Mouse (Mus musculus) WW6 (cell line): Measurements from ENCODE around the gene Arid1b.

Experiments
- DNase-seq: peaks from one replicate; pipeline ENCODE4 v3.0.0-alpha.2; 2013; ENCODE audit warnings: low read depth, low spot score

Arid1b gene

DNA sequence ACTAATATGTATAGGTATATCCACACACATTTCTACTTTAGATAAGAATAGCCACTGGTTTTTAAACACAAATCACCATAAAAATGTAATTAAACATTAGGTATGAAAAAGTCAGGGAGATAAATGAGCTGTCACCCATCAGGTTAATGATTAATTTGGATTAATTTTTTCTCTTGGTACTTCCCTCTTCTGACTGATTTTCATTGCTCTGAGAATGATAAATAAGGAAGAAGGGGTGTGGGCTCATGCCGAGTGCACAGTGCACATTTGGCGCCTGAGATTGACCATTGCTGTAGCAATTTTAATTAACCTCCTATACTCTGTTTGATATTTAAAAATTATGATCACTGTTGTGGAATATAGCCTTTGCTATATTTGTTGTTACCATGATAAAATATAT lies 159.3 kb downstream of the Arid1b start:
- DNase-seq, result no peak

DNA sequence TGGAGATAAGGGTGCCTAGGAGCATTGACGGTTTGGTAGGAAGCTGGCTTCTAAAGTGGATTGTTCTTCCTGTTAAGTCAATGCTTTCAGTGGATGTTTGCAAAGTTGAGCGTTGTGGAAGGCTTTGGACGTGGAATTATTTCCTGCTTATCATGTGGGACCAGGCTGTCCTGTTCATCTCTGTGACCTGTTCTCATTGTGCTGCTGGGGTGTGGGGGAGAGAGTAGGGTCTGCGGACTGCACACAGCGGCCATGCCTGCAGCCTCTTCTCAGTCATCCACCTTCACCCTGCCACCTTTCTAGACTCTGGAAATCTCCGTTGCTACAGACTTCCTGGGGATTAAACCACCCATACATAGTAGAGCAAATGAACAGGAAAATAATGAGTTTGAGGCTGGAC lies 160.2 kb downstream of the Arid1b start:
- no peak for DNase-seq

DNA sequence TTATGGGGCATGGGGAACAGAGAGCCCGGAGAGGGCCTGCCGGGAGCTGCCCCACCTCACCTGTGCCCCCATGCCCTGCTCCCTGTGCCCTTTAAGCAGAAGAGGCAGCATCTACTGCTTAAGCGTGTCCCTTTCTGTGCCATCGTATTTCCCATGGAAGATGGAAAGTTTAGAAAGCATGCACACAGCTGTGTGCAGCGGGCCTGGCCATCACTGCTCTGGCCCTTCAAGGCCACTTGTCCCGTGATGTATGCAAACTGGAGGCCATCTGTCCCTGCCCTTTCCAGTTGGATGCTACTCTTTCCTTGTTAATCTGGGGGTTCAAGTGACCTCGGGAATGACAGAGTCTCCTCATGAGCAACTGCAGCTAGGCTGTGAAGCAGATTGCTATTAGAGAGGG lies 163.5 kb downstream of the Arid1b start:
- DNase-seq, result no peak

DNA sequence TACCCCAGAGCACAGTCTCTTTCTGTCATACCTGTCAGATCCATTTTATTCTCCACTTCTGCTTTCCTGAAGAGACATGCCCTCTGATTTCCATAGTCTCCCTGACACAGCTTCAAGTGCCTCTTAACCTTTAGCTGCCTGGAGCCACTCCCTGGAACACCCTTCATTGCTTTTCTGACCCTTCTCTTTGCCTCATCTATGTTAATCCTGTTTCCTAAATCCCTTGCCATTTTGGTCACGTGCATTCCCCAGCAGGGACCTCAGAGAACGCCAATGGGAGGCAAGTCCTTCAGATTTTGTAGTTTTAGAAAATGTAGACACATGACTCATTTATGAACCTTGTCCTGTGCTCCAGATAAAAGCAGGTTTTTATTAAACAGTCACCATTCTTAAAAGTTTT lies 168.4 kb downstream of the Arid1b start:
- no peak for DNase-seq

DNA sequence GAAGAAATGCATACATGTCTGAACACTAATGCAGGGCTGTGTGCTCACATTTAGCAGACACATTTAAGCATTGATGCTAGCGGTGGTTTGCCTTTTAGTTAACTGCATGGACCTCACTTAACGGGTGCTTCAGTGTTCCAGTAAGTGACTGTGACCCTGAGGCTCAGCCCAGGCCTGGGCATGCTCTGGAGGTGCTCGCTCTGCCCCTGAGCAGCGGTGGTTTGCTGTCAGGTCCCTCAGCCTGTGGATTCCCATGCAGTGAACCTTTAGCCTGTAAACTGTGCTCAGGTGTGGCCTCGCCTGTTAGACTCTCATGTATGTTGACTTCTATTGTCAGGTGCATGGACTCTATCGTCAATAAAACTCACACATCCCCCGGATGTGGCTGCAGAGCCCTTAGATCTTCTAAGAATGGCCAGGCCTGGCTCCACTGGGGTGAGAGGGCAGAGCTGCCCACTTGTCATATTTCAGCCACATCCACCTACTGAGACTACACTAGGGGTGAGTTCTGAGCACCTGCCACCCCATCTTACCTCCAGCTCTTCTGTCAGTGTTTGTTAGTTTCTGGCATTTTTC lies 169.2 kb downstream of the Arid1b start:
- no peak for DNase-seq

DNA sequence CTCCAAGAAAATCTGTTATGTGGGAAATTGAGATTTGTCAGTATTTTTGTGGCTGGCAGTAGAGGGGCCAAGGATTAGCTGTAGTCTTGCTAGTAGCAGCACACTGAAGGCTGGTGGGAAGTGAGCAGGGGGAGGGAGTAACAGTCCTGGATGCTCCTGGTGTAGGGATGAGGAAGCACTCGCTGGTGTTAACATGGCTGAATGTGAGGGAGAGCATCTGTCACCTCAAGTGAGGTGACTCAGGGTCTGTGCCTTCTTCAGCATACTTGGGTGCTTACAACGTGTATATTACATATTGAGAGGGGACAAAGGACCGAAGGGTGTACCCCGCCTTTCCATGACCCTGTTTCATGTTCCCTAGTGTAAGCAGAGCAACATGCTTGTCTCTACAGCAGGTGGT lies 170.7 kb downstream of the Arid1b start:
- no peak for DNase-seq

DNA sequence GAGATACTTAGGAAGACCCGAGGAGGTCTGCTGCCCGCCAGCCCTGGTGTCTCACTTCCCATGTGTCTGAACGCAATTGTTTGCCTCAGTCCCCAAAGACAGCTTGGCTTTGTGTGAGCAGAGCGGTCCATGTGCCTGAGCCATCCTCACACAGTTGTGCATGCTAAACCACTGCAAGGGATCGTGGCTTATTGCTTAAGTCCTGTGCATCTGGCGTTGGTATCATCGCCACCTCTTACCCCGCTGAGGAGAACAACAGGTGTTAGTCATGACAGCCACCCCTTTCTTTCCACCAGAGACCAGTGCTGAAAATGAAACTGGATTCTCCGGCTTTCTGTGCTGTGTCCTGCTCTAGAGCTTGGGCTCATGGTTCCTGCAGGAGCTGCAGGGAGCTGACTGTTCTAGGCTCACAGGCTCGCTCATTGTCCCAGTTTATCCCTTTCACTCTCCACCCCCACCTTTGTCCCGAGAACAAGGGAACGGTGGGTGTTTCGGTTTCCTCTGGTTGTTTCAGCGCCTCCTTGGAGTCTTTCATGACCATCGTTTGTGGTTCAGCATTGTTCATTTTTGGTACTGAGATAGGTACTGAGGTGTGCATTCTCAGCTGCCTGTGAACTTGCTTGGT lies 171.2 kb downstream of the Arid1b start:
- no peak for DNase-seq

DNA sequence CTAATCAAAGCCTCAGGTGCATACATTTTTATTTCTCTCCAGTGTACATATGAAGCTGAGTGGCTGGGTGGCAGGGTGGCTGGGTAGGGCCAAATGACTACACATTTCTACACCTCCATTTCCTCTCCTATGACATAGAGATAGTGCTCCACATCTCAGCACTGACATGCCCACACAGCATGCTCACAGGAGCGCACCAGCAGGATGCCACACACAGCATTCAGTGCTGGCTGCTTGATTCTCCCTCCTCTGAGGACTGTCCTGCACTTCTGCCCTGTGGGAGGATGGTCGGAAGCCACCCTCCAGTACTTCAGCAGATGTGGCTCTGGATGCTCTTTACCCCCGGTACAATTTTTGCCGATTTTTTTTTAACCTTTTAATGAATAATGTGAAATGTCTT lies 172.0 kb downstream of the Arid1b start:
- DNase-seq, result no peak

DNA sequence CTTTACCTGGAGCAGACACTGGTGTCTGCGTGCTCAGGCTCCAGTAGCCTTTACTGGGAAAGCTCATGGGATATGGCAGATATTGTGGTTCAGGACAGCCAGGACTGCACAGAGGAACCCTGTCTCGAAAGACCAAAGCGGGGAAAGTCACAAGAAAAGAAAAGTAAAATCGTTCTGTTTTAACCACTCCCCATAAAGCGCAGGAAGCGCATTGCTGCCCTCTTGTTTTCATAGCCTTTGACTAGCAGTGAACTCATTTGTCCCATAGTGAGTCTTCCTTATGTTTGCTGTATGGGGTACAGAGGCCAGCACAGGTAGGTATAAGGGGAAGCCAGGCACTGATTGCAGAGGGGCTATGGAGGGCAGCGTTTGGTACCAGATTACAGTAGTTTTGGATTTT lies 173.9 kb downstream of the Arid1b start:
- no peak for DNase-seq

DNA sequence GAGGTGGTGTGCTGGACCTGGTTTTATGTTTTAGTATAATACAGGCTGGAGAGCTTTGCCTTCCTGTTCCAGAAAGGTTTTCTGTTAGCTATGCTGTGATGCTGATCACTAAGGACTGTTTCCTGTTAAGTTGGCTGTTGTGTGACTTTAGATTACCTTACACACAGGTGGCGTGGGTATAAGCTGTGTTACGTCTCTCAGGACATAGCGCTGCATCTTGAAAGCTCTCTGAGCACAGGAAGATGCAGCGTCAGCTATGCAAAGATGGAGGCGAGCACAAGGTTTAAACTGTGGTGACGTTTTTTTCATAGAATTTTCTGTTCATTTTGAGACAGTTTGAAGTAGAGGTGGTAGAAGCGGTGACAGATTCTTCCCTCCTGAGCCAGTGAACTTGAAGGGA lies 174.5 kb downstream of the Arid1b start:
- DNase-seq, result no peak

DNA sequence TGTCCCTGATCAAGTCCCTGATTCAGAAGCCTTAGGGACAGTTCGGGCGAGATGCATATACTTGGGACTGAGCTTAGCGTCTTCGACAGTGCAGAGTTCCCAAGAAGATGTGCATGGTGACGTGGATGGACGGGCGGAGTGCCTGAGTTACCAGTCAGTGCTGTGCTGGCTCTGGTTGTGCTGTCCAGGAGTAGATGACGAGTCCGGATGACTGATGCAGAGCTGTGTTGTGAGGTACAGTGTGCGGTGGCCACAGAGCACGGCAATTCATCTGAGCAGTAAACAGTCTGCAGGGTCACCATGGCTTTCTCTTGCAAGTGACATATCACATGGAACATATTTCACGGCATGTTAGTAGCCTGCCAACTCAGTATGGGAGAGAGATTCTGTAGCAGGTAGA lies 176.2 kb downstream of the Arid1b start:
- no peak for DNase-seq

DNA sequence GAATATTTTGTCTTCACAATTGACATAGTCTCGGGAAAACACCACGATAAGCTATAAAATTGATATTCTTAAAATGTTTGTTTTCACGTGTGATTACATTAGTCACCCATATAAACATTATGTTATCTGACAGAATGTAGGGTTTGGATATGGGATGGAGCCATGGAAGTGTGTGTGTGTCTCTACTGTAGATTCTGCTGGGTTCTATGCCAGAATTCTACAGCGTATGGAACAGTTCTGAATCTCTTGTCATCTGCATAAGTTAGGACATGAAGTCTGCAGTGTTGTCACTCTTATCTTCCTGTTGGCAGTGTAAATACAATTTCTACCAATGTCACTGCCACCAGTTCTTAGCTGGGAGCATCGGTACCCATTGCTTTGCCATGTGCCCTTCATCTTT lies 177.3 kb downstream of the Arid1b start:
- no peak for DNase-seq

DNA sequence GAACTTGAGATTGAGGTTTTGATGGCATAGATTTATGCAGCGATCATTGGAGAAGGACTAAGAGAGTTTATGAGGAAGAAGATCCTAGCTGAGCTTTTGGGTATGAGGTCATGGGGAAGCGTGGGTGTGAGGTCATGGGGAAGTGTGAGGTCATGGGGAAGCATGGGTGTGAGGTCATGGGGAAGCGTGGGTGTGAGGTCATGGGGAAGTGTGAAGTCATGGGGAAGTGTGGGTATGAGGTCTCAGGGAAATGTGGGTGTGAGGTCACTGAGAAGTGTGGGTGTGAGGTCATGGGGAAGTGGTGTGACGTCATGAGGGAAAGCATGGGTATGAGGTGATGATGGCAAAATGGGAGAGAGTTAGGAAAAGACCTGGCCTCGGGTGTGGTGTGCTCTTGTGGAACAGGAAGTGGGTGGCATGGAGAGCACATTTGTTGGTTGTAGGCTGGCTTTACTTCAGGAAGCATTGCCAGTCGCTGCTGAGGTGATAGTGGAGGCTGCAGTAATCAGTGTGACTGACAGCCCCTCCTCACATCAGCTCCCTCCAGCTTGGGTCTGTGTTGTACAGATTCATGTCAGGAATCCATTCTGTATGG lies 180.4 kb downstream of the Arid1b start:
- DNase-seq, result no peak

DNA sequence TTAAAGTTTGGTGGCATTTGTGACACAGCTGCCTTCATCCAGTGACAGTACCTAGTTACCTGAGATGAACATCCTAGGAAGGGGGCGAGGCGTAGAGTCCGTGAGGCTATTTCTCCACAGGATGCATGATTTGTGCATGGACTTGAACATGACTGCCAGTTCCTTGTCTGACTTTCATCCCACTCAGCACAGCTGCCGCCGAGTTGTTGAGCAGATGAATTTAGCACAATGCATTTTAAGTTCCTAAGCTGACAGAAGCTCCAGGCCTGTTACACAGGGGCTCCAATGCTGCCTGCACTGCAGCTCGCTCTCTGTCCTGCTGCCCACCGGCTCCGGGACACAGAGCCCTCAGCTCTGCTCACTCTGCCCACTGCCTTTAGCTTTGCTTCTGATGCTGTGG lies 181.4 kb downstream of the Arid1b start:
- no peak for DNase-seq

DNA sequence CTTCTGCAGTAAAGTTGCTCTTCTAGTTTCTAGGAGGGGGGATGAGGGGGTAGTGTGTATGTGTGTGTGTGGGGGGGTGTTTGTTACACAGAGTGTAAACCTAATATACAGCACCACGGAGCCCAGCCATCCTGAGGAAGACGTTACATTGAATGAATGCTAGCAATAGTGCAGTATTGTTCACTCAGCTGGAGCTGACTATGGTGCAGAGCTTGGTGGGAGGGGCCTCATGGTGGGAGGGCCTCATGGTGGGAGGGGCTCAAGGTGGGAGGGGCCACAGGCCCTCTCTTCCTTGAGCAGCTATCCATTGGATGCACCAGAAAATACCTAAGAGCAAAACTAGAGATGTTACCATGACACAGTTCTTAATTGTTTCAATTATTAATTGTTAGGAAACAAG lies 182.2 kb downstream of the Arid1b start:
- DNase-seq, result no peak

DNA sequence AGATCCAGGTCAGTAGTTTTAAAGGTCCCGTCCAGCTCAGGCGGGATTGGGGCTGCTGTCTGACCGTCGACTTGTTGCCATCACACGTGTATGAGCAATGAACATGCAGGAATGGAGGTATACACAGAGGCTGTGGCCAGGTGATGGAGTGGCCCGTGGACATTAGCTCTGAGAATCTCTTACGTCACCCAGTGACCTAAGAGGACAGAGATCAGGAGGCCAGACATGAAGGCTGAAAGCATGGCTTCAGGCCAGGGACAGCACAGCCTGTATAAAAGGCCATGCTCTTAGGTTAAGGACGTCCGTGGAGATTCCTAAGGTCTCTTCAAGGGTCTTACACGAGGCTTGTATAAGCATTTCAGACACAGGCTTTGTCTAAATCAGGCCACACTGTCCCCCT lies 184.4 kb downstream of the Arid1b start:
- DNase-seq, result no peak

DNA sequence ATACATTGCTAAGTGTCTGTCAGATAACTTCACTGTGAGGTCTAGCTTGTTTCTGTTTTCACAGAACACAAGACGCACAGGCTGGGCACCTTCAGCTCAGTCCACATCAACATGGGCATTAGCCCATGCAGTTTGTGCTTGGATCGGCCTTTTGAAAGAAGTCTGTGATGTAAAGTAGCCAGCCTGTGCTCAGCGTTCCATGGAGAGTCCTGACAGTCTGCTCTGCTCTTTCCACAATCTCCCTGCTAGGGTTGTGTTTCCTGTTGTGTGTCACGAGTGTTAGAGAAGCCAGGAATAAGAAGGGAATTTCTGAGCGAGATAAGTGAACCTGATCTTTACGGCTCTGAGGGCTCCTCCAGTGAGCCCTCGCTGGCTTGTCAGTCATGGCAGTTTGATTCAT lies 184.9 kb downstream of the Arid1b start:
- no peak for DNase-seq

DNA sequence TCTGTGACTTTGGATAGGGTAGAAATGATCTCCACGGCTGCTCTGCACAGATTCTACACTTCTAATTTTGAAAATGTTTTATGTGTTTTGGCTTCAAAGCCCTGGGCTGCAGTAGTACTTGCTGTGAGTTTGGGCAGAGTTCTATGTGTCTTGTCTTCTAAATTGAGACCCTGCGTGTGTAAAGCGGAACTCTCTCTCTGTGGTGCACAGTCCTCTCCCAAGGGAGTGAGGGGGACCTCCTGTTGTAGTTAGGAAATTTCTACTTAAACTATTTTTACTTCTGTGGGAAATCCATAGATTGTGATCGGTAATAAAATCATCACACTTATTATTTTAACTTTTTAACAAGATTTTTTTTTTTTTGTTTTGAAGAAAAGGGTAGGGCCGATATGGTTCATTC lies 185.3 kb downstream of the Arid1b start:
- DNase-seq, result no peak

DNA sequence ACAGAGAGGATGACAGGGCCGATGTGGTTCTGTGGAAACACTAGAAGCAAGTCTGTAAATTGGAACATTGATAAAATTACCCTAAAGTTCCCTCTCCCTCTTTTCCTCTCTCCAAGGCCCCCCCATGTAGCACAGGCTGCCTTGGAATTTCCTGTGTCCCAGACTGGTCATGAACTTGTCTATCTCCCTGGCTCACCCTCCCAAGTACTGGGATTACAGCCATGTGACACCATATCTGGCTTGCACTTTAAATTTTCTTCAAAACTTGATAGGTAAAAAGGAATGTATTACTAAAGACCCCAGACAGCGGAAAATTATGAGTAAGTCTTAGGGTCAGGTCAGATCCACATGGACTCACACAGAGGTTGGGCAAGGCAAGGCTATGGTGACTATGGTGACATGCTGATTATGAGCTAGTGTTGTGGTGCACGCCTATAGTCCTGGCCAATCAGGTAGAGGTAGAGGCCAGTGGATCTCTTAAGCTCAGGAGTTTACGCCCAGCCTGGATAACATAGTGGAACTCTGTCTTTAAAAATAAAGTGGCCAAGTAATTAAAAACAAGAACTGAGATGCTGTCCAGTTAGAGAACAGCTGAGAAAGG lies 185.9 kb downstream of the Arid1b start:
- DNase-seq, result no peak

DNA sequence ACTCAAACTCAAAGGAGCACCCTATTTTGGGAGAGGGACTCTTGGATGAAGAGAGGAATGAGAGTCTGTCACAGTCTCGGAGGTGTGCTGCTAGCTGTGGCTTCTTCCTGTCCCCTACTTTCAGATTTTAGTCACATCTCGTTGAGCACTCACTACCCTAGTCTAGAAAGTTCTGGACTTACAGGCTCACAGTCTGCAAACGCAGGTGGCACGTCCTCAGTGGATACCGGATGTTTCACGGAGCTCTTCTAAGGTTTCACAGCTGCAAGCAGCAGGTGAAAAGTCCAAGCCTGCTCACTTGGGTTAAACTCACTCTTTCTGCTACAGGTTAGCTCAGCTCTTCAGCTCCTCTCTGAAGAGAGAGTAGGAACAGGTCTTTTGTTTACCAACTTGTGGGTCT lies 186.8 kb downstream of the Arid1b start:
- DNase-seq, result no peak

DNA sequence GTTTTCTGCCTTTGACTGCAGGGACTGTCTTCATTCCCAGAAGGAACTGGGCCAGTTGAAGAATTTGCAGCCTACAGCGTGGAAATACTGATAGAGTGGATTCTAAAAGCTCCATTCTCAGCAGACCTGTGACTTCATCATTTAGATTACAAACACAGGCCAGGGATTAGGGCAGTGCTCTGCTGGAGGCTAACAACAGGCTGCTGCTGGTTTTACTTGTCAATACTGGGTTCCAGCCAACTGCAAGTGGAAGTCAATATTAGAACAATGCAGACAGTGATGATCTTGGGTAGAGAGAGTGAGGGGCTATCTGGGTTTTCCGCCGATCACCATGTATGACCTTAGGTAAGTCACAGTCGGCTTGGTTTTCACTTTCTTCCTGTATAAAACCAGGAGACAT lies 188.4 kb downstream of the Arid1b start:
- DNase-seq, result no peak

DNA sequence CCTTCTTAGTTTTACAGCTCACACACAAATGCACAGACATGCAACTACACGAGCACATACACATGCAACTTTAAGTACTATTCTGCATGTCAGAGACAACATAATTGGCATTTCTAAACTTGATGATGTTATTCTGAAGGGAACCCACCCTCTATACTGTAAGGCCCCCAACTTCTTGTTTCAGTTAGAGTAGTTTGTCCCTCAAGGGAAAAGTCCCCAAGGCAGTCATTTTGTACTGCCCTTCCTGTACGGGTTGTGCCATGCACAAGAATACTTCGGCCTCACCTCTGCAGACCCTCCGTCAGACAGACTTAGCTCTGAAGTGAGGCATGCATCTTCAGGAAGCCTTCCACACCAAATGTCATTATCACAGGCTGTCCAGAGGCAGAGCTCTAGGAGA lies 191.4 kb downstream of the Arid1b start:
- DNase-seq, result no peak

DNA sequence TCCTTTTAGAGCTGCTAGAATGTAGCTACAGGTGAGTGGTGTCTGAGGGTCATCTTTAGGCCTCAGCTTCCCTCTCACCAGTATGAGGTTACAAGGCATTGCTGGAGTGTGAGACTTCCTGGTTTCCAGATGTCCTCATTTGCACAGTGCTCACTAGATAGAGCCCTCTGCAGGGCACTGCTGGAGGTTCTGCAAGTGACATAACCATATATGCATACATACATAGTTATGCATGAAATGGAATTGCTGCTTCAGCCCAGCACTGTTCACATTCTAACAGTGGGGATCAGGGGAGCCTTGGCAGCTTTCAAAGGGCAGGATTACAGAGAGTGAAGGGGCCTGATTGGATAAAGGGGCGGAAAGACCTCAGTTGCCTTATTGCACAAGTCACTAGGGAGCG lies 193.4 kb downstream of the Arid1b start:
- DNase-seq, result no peak
